Comparison of ENCODE assay signal across 8 mouse cellular contexts in genomic region chr12:113000294-113001132, GRCm38 (mm10). TPM values are rescaled to one million over a fixed set of nuclear protein-coding genes. Genes with fewer than 3 reads are reported as not detected.
DNase-seq lines count a peak whose midpoint lies in the region; ATAC-seq and TF ChIP-seq lines count a peak whose summit lies in the region.

Brf1 (minus strand) TSS chr12:113000704.

- WGBS in forebrain, embryonic 13.5 days = under 1% methylated on average over 95 of the region's 96 CpGs
- under 1% methylated on average over 92 of the region's 96 CpGs for WGBS in large intestine, adult 2 months
- 2% methylated on average over 83 of the region's 96 CpGs for WGBS in liver, postnatal 0 days (ENCODE audit: insufficient replicate concordance)
- WGBS in neural tube, embryonic 14.5 days = under 1% methylated on average over 82 of the region's 96 CpGs

- TF ChIP-seq EP300 in ES-Bruce4 (IDR thresholded peaks at IDR 0.05; ENCODE audit: insufficient read depth, low read depth, low read length) = no peak
- TF ChIP-seq EP300 in liver, postnatal 0 days (IDR thresholded peaks at IDR 0.05; ENCODE audit: low read depth) = no peak

- no peaks in the 10 kb centered on the region for H3K9me3 ChIP-seq in ES-Bruce4 (replicated peaks; ENCODE audit: control insufficient read depth, insufficient read depth, low read length, poor library complexity, severe bottlenecking)
- H3K9me3 ChIP-seq in forebrain, embryonic 13.5 days (replicated peaks) = no peaks in the 10 kb centered on the region
- no peaks in the 10 kb centered on the region for H3K9me3 ChIP-seq in liver, postnatal 0 days (ENCODE audit: low read length)
- no peaks in the 10 kb centered on the region for H3K9me3 ChIP-seq in neural tube, embryonic 14.5 days (ENCODE audit: control insufficient read depth, low read length)

- no peak for TF ChIP-seq CTCF in ES-Bruce4 (IDR thresholded peaks at IDR 0.05; ENCODE audit: low read depth, low read length)
- peak; percentile 20 for TF ChIP-seq CTCF in liver, postnatal 0 days (IDR thresholded peaks at IDR 0.05; ENCODE audit: low read depth)

- no peaks in the 10 kb centered on the region for H3K36me3 ChIP-seq in ES-Bruce4 (ENCODE audit: control insufficient read depth, insufficient read depth, low read length, poor library complexity, severe bottlenecking)
- H3K36me3 ChIP-seq in forebrain, embryonic 13.5 days (ENCODE audit: poor library complexity, severe bottlenecking) = peaks cover 17% of the 10 kb centered on the region; the same call in 1 of the 2 replicates
- no peaks in the 10 kb centered on the region for H3K36me3 ChIP-seq in liver, postnatal 0 days (replicated peaks; ENCODE audit: insufficient read depth, low read length)
- no peaks in the 10 kb centered on the region for H3K36me3 ChIP-seq in neural tube, embryonic 14.5 days (ENCODE audit: control insufficient read depth, insufficient read depth, low read length)

- peak within 1 kb of the TSS; percentile 76 for H3K27ac ChIP-seq in ES-Bruce4 (ENCODE audit: insufficient read depth, low read length)
- H3K27ac ChIP-seq in forebrain, embryonic 13.5 days = peak within 1 kb of the TSS; percentile 89
- peak within 1 kb of the TSS; percentile 98 for H3K27ac ChIP-seq in liver, postnatal 0 days (ENCODE audit: low read depth)
- peak within 1 kb of the TSS; percentile 94 for H3K27ac ChIP-seq in neural tube, embryonic 14.5 days (ENCODE audit: low read depth, low read length)

- ATAC-seq in cerebellum, adult (ENCODE audit: insufficient number of reproducible peaks, low FRiP score, low TSS enrichment) = peak; percentile 92
- peak; percentile 99 for ATAC-seq in forebrain, embryonic 13.5 days
- peak; percentile 96 for ATAC-seq in liver, postnatal 0 days
- peak; percentile 97 for ATAC-seq in neural tube, embryonic 14.5 days (ENCODE audit: low read depth)

- H3K4me2 ChIP-seq in forebrain, embryonic 13.5 days = peak within 1 kb of the TSS; percentile 88
- H3K4me2 ChIP-seq in liver, postnatal 0 days (ENCODE audit: low read depth, low read length) = peak within 1 kb of the TSS; percentile 92
- H3K4me2 ChIP-seq in neural tube, embryonic 14.5 days (ENCODE audit: low read depth, low read length) = peak within 1 kb of the TSS; percentile 87

- no peaks in the 10 kb centered on the region for H3K4me1 ChIP-seq in ES-Bruce4 (ENCODE audit: control insufficient read depth, insufficient read depth, low read length)
- H3K4me1 ChIP-seq in forebrain, embryonic 13.5 days = peaks cover 24% of the 10 kb centered on the region
- peaks cover 21% of the 10 kb centered on the region for H3K4me1 ChIP-seq in liver, postnatal 0 days (ENCODE audit: insufficient read depth)
- H3K4me1 ChIP-seq in neural tube, embryonic 14.5 days (ENCODE audit: control insufficient read depth, insufficient read depth, low read length) = peaks cover 19% of the 10 kb centered on the region

- TF ChIP-seq POLR2A in ES-Bruce4 (IDR thresholded peaks at IDR 0.05; ENCODE audit: insufficient read depth, low read length) = no peak

- peak; percentile 98 for DNase-seq in heart, postnatal 10 days
- DNase-seq in large intestine, adult 2 months (ENCODE audit: low read depth, low spot score) = peak; percentile 93
- DNase-seq in liver, postnatal 0 days = peak; percentile 99
- peak; percentile 99 for DNase-seq in testis, postnatal 10 days (ENCODE audit: low spot score)

- intact Hi-C loops in heart, postnatal 10 days (cut with DNase I) = no loop called here

- peak within 1 kb of the TSS; percentile 78 for H3K4me3 ChIP-seq in ES-Bruce4 (ENCODE audit: low read depth, low read length)
- H3K4me3 ChIP-seq in forebrain, embryonic 13.5 days = peak within 1 kb of the TSS; percentile 86
- H3K4me3 ChIP-seq in liver, postnatal 0 days (ENCODE audit: low read depth, low read length) = peak within 1 kb of the TSS; percentile 85
- H3K4me3 ChIP-seq in neural tube, embryonic 14.5 days (ENCODE audit: low read depth, low read length) = peak within 1 kb of the TSS; percentile 79

- H3K9ac ChIP-seq in ES-Bruce4 (ENCODE audit: low read depth, poor library complexity, severe bottlenecking) = peak within 1 kb of the TSS; percentile 76
- peak within 1 kb of the TSS; percentile 96 for H3K9ac ChIP-seq in forebrain, embryonic 13.5 days
- H3K9ac ChIP-seq in liver, postnatal 0 days (replicated peaks) = peak within 1 kb of the TSS; percentile 96
- H3K9ac ChIP-seq in neural tube, embryonic 14.5 days (replicated peaks; ENCODE audit: low read depth, low read length) = peak within 1 kb of the TSS; percentile 77

- H3K27me3 ChIP-seq in ES-Bruce4 (ENCODE audit: control insufficient read depth, insufficient read depth, low read length, poor library complexity, severe bottlenecking) = no peaks in the 10 kb centered on the region
- H3K27me3 ChIP-seq in forebrain, embryonic 13.5 days = no peaks in the 10 kb centered on the region
- H3K27me3 ChIP-seq in liver, postnatal 0 days (ENCODE audit: insufficient read depth, low read length) = no peaks in the 10 kb centered on the region
- no peaks in the 10 kb centered on the region; the same call in 1 of the 2 replicates for H3K27me3 ChIP-seq in neural tube, embryonic 14.5 days (ENCODE audit: control insufficient read depth, insufficient read depth, low read length)

RNA-seq across cellular contexts. Expression of gene Brf1, which starts in this region (rescaled TPM):
- polyA plus RNA-seq in ES-Bruce4 (2011; ENCODE audit: insufficient read depth, insufficient read length, low read depth, missing spikeins) = 24.5 and 24.7 TPM in 2 replicates
- 62.5 and 68.8 TPM in 2 replicates for polyA plus RNA-seq in forebrain, embryonic 13.5 days (2015; fragmentation: Nextera tagmentation; extraction: Ambion mirVana)
- 10 to 100 TPM; 29.3 to 35.8 TPM for total RNA-seq in heart, postnatal 10 days (2021)
- 23.4 and 41.5 TPM in 2 replicates for polyA plus RNA-seq in large intestine, adult 2 months (2012; rRNA removed)
- 17.0 and 18.4 TPM in 2 replicates for polyA plus RNA-seq in liver, postnatal 0 days (2015; fragmentation: Nextera tagmentation; extraction: Ambion mirVana)
- 52.1 and 53.8 TPM in 2 replicates for polyA plus RNA-seq in neural tube, embryonic 14.5 days (2014; fragmentation: Nextera tagmentation; extraction: Ambion mirVana)

Comparison
In these comparisons a context has a peak if more than half of its experiments do, and no peak if none do; other contexts are left out.
1. Peak in every context shown above with its lines: DNase-seq, ATAC-seq, H3K4me3 ChIP-seq and H3K27ac ChIP-seq.